Mouse (Mus musculus): ENCODE results near the gene Magi2. TPM values are rescaled to one million over a fixed set of nuclear protein-coding genes. Genes with fewer than 3 reads are reported as not detected.

Gene Magi2
- polyA plus RNA-seq, 1 experiment = 1.8 TPM

DNA sequence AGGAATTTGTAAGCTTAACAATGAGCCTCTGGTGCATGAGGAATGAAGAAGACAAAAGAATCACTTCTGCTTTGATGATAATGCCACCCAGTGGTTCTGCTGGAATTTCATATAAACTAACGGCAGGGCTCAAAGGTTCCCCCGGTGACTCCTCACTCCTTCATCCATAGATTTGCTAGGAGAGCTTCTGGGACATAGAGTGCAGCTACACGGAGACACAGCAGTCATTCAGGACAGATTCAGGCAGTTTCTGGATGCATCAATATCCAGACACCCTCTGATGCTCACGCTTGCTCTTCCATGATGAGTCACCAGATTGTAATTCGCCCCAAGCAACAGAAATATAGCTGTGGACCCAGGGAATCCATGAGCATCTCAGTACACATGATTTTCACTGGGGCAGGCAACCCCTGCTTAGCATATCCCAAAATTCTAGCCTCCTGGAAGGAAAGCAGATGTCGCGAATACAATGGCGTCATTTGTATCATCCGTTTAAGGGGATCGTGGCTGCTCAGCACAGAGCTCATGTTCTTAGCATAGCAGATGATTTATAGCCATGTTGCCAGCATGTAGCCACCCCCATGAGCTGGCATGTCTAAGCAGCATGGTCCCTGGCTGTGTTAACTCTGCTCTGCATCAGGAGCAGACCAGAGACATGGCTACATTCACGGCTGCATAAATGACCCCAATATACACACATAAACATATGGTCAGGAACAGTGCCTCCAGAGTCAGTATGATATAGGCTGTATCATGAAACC lies 1426.8 kb downstream of the Magi2 start:
- DNase-seq (ENCODE audit: low read depth) = no peak

- DNase-seq (ENCODE audit: low read depth) = no peak
Observed at GRCm38 (mm10) chr5:20654766-20655472, 1428.1 kb downstream of the Magi2 start.

DNA sequence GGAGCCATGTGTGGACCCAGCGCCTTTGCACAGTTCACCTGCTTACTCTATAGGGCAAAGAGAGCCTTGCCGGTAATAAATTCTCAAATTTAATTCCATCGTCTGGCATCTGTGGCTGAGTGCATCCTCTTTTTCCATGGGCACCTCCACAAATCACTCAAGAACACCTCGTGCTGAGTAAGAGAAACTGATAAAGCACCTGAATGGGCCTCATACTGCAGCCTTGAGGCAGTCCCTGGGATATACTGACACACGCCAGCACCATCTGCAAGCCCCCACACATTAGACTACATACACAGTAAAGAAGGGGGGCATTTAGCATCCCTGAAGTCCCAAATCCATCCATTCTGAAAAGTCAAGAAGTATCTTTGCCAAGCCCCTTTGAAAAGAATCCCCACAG lies 1430.2 kb downstream of the Magi2 start:
- DNase-seq (ENCODE audit: low read depth) = no peak

DNA sequence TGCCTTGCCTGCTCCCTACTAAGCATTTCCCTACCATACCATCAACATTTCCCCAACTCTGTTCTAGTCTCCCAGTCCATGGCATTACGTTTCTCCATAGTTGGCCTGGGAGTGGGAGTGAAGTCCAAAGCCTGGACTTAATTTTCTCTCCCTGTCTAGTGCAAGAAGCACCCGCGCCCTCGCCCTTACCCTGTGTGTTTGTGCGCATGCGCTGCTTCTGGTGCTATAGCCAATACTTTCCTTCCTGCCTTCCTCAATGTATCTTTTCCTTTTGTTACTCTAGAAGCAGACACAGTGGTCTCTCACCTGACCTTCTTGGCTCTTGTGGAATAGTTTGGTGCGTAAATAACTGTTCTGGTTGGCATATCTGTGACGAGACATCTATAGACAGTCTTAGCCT lies 1440.8 kb downstream of the Magi2 start:
- DNase-seq (ENCODE audit: low read depth) = no peak

- no peak for DNase-seq (ENCODE audit: low read depth)
Observed at GRCm38 (mm10) chr5:20668736-20669355, 1442.0 kb downstream of the Magi2 start.

- DNase-seq (ENCODE audit: low read depth) = no peak
Observed at GRCm38 (mm10) chr5:20669456-20669855, 1442.6 kb downstream of the Magi2 start.

DNA sequence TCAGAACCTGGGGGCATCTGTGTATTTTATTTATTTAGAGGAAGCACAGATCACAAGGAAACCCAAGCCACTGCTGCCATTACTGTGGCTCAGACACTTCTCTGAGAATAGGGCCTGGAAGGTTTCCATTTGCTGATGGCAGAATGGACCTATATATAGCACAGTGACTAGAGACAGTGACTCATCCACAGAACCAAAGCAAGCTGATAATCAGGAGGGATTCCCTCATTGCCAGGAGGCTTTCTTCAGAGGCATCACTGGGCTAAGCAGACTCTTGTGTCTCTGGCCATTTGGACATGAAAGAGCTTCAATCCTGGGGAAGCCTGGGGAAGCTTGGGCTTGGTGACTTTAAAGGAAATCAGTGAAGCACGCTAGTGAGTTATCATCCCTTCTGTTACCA lies 1445.0 kb downstream of the Magi2 start:
- no peak for DNase-seq (ENCODE audit: low read depth)

GRCm38 (mm10) chr5:20674523-20674922 lies 1447.7 kb downstream of the Magi2 start:
- DNase-seq (ENCODE audit: low read depth) = no peak

DNA sequence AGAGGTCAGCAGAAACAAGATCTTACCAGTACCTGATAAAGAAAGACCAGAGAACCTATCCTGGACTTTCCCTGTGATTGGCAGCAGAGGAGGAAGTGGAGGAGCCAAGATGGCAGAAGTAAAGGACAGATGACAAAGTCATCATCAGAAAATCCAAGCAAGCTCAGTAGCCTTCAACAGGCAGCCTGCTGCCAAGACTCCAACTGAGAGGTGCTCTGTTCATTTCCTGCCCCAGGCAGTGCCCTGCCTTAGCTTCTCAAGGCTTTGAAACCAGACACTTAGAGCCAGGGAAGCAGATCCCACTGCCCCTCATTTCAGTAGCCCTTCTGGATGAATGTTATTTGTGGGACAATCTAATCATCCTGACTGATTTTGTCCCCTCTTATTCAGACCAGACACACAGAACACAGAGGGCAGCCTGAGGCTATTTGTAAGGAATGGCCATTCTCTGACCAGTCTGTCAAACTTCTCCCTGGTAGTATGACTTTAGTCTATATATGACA lies 1448.4 kb downstream of the Magi2 start:
- DNase-seq (ENCODE audit: low read depth) = no peak

DNA sequence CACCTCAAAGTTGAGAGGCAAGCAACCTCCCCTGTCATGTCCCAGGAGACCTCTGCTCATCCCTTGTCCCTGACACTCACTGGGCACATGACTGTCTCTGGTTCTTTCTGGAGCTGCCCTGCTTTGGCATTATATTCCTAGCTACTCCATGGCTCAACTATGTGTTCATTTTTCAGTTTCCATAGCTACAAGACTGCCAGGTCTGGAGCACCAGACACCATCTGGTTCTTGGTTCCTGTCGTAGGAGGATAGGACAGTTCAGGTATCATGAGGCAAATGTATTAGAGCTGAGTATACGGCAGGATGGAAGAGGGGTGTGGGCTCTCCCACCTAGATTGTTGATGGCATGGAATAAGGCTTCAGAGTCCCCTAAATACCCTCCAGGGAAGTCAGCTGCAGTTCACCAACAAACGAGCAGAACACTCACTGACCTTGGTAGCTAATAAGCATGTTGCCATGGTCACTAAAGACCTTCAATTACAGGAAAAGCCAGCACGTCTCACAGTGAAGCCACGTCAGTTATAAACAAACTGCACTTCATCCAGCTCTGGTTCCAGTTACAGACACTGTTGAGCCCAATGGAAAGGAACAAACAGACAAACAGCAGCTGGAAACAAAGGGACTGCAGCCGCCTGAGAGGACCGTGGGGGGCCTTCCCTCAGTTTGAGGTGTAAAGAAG lies 1449.5 kb downstream of the Magi2 start:
- no peak for DNase-seq (ENCODE audit: low read depth)

- DNase-seq (ENCODE audit: low read depth) = no peak
Observed at GRCm38 (mm10) chr5:20677246-20677645, 1450.4 kb downstream of the Magi2 start.

GRCm38 (mm10) chr5:20678573-20678972 lies 1451.7 kb downstream of the Magi2 start:
- no peak for DNase-seq (ENCODE audit: low read depth)

DNA sequence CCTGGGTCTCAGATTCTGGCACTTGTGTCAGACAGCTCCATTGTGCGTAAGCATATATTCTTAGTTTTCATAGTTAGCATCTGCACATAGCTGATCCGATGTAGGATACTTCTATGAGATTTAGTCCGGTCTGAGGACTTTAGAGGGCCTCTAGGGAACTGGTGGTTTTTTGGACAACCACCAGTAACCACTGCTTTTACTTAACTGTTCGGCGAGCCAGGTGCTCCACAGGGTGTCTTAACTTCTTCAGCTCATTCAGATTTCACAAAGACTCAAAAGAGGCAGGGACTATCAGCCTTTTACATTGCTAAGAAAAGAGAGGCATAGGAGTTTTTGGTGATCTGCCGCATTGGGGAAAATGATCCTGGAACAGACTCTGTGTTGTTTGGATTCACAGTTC lies 1453.1 kb downstream of the Magi2 start:
- no peak for DNase-seq (ENCODE audit: low read depth)

- DNase-seq (ENCODE audit: low read depth) = no peak
Observed at GRCm38 (mm10) chr5:20680833-20681530, 1454.1 kb downstream of the Magi2 start.

GRCm38 (mm10) chr5:20681660-20682059 lies 1454.8 kb downstream of the Magi2 start:
- DNase-seq (ENCODE audit: low read depth) = no peak

DNA sequence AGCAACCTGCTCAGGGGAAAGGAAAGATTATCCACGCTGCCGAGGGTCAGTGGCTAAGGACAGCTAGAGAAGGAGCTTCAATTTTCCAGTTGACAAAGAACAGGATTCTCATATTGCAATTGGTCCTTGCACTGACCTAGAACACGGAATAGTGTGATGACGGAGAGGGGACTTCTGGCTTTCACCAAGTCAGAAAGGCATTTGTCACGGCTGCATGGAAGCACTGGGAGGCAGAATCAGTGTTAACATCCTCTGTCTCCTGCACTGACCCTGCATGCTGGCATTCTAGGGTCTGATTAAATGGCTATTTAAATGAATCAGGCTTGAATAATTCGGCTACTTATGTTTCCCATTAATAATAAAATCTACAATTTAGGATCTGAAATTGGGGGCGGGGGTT lies 1455.4 kb downstream of the Magi2 start:
- DNase-seq (ENCODE audit: low read depth) = no peak

GRCm38 (mm10) chr5:20684112-20684511 lies 1457.3 kb downstream of the Magi2 start:
- DNase-seq (ENCODE audit: low read depth) = no peak

DNA sequence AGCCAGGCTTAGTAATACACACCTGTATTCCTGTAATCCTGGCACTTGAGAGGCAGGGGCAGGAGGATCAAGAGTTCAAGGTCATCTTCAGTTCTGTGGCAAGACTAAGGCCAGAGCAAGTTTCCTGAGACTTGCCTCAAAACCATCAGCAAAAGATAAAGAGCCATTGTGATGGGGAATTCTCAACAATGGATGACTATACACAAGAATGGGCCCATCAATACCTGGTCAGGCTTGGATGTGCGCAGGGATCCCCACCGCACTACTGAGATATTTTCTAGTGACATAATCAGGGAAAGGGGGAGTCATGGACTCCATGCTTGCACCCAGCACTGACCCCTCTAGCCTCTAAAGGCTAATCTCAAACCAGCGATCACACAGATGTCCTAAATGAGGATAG lies 1465.4 kb downstream of the Magi2 start:
- no peak for DNase-seq (ENCODE audit: low read depth)

GRCm38 (mm10) chr5:20699116-20699515 lies 1472.3 kb downstream of the Magi2 start:
- DNase-seq (ENCODE audit: low read depth) = no peak

DNA sequence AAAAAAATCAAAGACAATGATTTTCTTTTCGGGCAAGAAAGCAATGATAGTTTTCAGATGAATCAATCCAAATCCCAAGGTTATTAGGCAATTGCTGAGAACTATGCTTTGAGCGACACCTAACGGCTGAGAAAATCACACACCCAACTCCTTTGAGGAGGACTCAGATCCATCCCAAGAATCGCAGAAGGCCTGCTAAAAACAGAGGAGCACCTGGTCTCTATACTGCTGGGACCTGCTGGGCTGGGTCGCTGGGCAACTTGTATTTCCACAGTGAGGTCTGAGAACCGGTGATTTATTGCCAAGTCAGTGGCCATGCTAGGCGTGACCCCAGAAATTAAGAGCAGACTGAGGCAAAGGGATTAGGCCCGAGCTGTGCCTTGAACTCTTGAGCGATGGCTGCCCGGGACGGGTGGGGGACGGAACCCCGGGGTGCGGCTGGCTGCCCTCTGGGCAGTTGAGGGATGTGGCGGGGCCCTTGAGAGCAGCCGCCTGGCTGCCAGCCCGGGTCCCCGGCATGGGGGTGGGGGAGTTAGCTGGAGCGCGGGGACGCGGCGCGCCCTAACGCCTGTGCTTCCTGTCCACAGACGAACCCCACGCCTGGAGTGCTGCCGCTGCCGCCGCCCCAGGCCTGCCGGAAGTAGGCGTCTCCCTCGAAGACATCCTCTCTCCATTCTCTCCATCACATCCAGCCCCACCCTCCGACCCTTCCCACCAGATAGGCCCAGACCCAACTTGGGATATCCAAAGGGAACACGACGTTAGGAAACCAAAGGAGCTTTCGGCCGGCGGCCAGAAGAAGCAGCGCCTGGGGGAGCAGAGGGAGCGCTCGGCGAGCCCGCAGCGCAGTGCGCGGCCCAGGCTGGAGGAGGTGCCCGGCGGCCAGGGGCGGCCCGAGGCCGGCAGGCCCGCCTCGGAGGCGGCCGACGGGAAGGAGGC lies 1474.9 kb downstream of the Magi2 start:
- no peak for DNase-seq (ENCODE audit: low read depth)
